Mouse (Mus musculus) cerebellum, adult 2 months (tissue): ENCODE measurements at regions not wholly inside any gene's neighbourhood (a gene's known extent, or its start where the extent isn't known, plus 50 kb on each side); places are given as distances from the start of the nearest gene placed in this dataset.
"Not testable (repeated sequence)": the region's sequence is repeated elsewhere in the genome, so short reads cannot be mapped to it uniquely, and the experiment has no call there.

ENCODE experiments used
- DNase-seq, 2 experiments: peaks; one replicate each; pipeline ENCODE4 v3.0.0; 2021
- H3K27ac ChIP-seq: fragments of 200-500 bp; 2 replicates; pipeline ENCODE4 v1.5.1; 2012; ENCODE audit warnings: low read length, control low read depth, inconsistent platforms; ENCODE audit not compliant: insufficient read depth
- H3K27me3 ChIP-seq: fragments of 200-500 bp; 2 replicates; pipeline ENCODE4 v1.6.1; 2012; ENCODE audit warnings: inconsistent platforms, mild to moderate bottlenecking, low read length, moderate library complexity; ENCODE audit not compliant: control insufficient read depth, insufficient read depth
- H3K4me1 ChIP-seq: fragments of 200-500 bp; 2 replicates; pipeline ENCODE4 v1.6.1; 2011; ENCODE audit warnings: low read length; ENCODE audit not compliant: control insufficient read depth, insufficient read depth
- H3K4me3 ChIP-seq: fragments of 200-500 bp; replicated peaks from 2 replicates; pipeline ENCODE3; 2011; ENCODE audit warnings: mild to moderate bottlenecking, low read depth, low read length, control low read depth; ENCODE audit not compliant: insufficient read depth
- CTCF ChIP-seq: fragments of 200-500 bp; IDR thresholded peaks from 2 replicates; pipeline ENCODE4 v1.5.1; 2011; ENCODE audit warnings: low read depth, mild to moderate bottlenecking, control low read depth, low read length, moderate library complexity, borderline replicate concordance; ENCODE audit not compliant: insufficient read depth
- POLR2A ChIP-seq: fragments of 200-500 bp; IDR thresholded peaks from 2 replicates; pipeline ENCODE4 v1.6.1; 2011; ENCODE audit warnings: low read length, control low read depth, borderline replicate concordance; ENCODE audit not compliant: insufficient read depth
- WGBS: fragments of 180-500 bp; shearing (Covaris S2); methylation state at CpG from one replicate; pipeline ENCODE4 v1.1.7; 2018; 5-methylcytosine and 5-hydroxymethylcytosine counted together

- 84% methylated on average over 6 of the region's 6 CpGs for WGBS
- DNase-seq, result no peak
- TF ChIP-seq POLR2A (no peak), CTCF (no peak)
- Histone ChIP-seq H3K27me3 (no peaks in the 10 kb centered on the region; the same call in 1 of the 2 replicates), H3K4me1 (no peaks in the 10 kb centered on the region), H3K27ac (no peak overlapping the region), H3K4me3 (no peak overlapping the region)
Observed at GRCm38 (mm10) chr4:22153620-22154019, 203.7 kb upstream of the Fbxl4 start.

GRCm38 (mm10) chr4:22186422-22186821 is 170.9 kb upstream of the Fbxl4 start:
- H3K4me1 ChIP-seq, result no peaks in the 10 kb centered on the region
- 53% methylated on average over 1 of the region's 1 CpGs for WGBS
- H3K4me3 ChIP-seq, result no peak overlapping the region
- DNase-seq, result no peak
- no peak overlapping the region for H3K27ac ChIP-seq
- TF ChIP-seq POLR2A (no peak), CTCF (no peak)
- no peaks in the 10 kb centered on the region for H3K27me3 ChIP-seq

DNA sequence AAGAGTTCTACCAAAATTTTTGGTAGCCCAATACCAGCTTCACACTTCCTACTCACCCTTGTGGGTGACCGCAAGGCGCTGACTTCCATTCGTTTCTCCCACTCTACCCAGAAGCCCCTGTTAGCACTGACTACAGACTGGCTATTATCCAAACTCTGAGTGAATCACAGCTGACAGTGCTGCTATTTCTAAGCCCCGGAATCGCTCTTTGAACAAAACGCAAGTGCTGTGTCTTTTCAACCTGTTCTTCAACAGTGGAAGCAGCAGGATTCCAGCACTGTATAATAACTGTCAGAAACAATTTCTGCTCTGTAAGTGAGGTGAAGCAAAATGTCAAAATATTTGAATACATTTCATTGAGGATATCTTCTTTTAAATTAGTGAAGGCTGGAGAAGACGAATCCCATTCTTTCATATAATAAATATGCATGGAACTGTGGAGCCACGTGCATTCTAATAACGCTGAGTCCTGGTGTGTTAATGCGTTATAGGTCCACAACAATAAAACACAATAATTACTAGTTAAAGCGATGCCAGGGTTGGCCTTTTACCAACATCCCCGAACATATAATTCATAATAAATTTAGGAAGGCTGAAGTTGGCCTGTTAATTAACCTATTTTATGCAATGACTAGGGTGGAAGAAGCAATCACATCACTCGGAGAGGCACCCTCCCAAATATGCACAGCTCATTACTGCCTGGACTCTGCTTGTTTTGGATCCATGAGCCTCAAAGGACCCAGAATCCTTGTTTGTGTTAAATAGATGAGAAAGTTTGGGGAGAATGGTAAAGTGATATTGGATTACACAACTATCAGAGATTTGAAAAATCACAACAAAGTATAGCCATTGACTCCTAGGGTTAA is 169.0 kb upstream of the Fbxl4 start:
- Histone ChIP-seq H3K27ac (no peak overlapping the region), H3K4me3 (no peak overlapping the region)
- WGBS, result 18% methylated on average over 13 of the region's 13 CpGs

DNA sequence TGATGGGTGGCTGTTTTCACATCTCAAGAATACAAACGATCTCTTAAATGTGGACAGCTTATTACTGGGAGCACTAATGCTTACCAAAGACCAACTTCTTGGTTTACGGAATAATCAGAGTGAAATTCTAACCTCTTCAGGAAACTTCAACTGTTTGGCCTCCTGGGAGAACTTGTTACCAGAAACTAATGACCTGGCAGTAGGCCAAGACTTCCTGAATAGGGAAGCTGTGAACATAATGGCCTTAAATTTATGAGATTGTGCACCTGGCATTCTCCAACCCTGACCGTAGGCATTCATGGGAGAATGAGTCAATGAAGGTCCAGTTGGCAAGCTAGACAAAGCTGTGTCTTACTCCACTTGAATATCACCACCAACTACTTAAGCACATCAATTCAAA is 160.8 kb upstream of the Fbxl4 start:
- TF ChIP-seq CTCF (no peak), POLR2A (no peak)
- DNase-seq, result no peak
- 48% methylated on average over 3 of the region's 3 CpGs for WGBS
- Histone ChIP-seq H3K4me1 (no peaks in the 10 kb centered on the region), H3K4me3 (no peak overlapping the region), H3K27me3 (no peaks in the 10 kb centered on the region), H3K27ac (no peak overlapping the region)

More for the DNA sequence above, 169.0 kb upstream of the Fbxl4 start:
- H3K27me3 ChIP-seq, result no peaks in the 10 kb centered on the region
- TF ChIP-seq POLR2A, result no peak
- no peak for TF ChIP-seq CTCF
- no peaks in the 10 kb centered on the region for H3K4me1 ChIP-seq
- no peak for DNase-seq

DNA sequence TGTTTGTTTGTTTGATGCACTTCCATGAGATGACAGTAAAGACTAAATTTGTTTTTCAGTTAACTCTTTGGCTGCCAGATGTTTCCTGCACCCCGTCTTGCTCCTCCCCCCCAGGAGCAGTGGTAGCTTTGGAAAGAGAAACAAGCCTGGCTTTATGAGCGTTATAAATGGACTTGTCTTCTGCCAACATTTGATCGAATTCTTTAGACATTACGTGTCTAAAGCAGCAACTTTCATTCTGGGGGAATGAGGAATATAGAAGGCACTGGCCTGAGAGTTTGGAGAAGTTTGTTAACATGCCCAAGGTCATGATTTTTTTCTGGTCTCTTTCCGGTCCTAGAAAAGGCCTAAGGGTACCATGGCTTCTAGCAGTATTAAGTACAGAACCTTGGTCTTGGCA is 148.8 kb upstream of the Fbxl4 start:
- no peak for TF ChIP-seq CTCF
- no peak for TF ChIP-seq POLR2A
- Histone ChIP-seq H3K27ac (no peak overlapping the region), H3K4me1 (no peaks in the 10 kb centered on the region), H3K4me3 (no peak overlapping the region), H3K27me3 (no peaks in the 10 kb centered on the region)
- WGBS, result 70% methylated on average over 5 of the region's 5 CpGs
- no peak for DNase-seq

GRCm38 (mm10) chr4:22237640-22238039 is 119.7 kb upstream of the Fbxl4 start:
- DNase-seq, result no peak
- TF ChIP-seq CTCF, result no peak
- no peak for TF ChIP-seq POLR2A
- no peaks in the 10 kb centered on the region for H3K4me1 ChIP-seq

GRCm38 (mm10) chr4:22250276-22250675 is 107.1 kb upstream of the Fbxl4 start:
- not testable (repeated sequence) for H3K4me1 ChIP-seq, H3K27ac ChIP-seq, DNase-seq, H3K27me3 ChIP-seq, H3K4me3 ChIP-seq
- 13% methylated on average over 1 of the region's 1 CpGs for WGBS

More at GRCm38 (mm10) chr4:22237640-22238039, 119.7 kb upstream of the Fbxl4 start:
- H3K27ac ChIP-seq, result no peak overlapping the region
- no peaks in the 10 kb centered on the region for H3K27me3 ChIP-seq
- 57% methylated on average over 3 of the region's 3 CpGs for WGBS
- no peak overlapping the region for H3K4me3 ChIP-seq

- no peaks in the 10 kb centered on the region for H3K4me1 ChIP-seq
- TF ChIP-seq POLR2A (no peak), CTCF (no peak)
- no peaks in the 10 kb centered on the region for H3K27me3 ChIP-seq
- no peak overlapping the region for H3K27ac ChIP-seq
- 13% methylated on average over 6 of the region's 6 CpGs for WGBS
- DNase-seq, result peak in 1 of 2 experiments; percentile 4
- H3K4me3 ChIP-seq, result no peak overlapping the region
Observed at GRCm38 (mm10) chr4:22263903-22264302, 93.4 kb upstream of the Fbxl4 start.
